In genomic region chr4:142066576-142066975, GRCm38 (mm10) we compare ENCODE assay signal across 16 mouse cellular contexts. TPM values are rescaled to one million over a fixed set of nuclear protein-coding genes. Genes with fewer than 3 reads are reported as not detected.
DNase-seq lines count a peak whose midpoint lies in the region; ATAC-seq and TF ChIP-seq lines count a peak whose summit lies in the region.
"Had no signal": no experiment of that assay in that cellular context is flagged by ENCODE, and none has a peak within 500 bp of the region (broad histone marks: within the 10 kb centered on the region; RNA-seq: fewer than 3 reads in every experiment).

No protein-coding gene starts in this region.

- H3K9me3 ChIP-seq in liver, postnatal 0 days (ENCODE audit: low read length) = no peaks in the 10 kb centered on the region
- no peaks in the 10 kb centered on the region for H3K9me3 ChIP-seq in intestine, embryonic 15.5 days
- no peaks in the 10 kb centered on the region for H3K9me3 ChIP-seq in midbrain, embryonic 16.5 days (replicated peaks; ENCODE audit: control insufficient read depth, low read length, poor library complexity, severe bottlenecking)

- WGBS in heart, adult 2 months = 68% methylated on average over 4 of the region's 4 CpGs
- WGBS in liver, postnatal 0 days (ENCODE audit: insufficient replicate concordance) = 42% methylated on average over 4 of the region's 4 CpGs
- WGBS in intestine, embryonic 15.5 days = 53% methylated on average over 4 of the region's 4 CpGs
- 73% methylated on average over 4 of the region's 4 CpGs for WGBS in small intestine, adult 2 months
- 36% methylated on average over 4 of the region's 4 CpGs for WGBS in midbrain, embryonic 16.5 days

- H3K79me2 ChIP-seq in heart, adult 2 months (replicated peaks; ENCODE audit: control insufficient read depth, insufficient read depth, low read length) = no peaks in the 10 kb centered on the region

- no peak overlapping the region for H3K4me2 ChIP-seq in liver, postnatal 0 days (ENCODE audit: low read depth, low read length)
- no peak overlapping the region for H3K4me2 ChIP-seq in intestine, embryonic 15.5 days (replicated peaks)
- H3K4me2 ChIP-seq in midbrain, embryonic 16.5 days (ENCODE audit: low read length) = no peak overlapping the region

- H3K27me3 ChIP-seq in heart, adult 2 months (ENCODE audit: control insufficient read depth, insufficient read depth, low read length) = no peaks in the 10 kb centered on the region
- no peaks in the 10 kb centered on the region for H3K27me3 ChIP-seq in liver, postnatal 0 days (ENCODE audit: insufficient read depth, low read length)
- H3K27me3 ChIP-seq in intestine, embryonic 15.5 days (replicated peaks) = no peaks in the 10 kb centered on the region
- H3K27me3 ChIP-seq in small intestine, adult 2 months (ENCODE audit: control insufficient read depth, insufficient read depth, low read length) = no peaks in the 10 kb centered on the region
- peaks cover 5% of the 10 kb centered on the region for H3K27me3 ChIP-seq in midbrain, embryonic 16.5 days (ENCODE audit: control insufficient read depth, insufficient read depth, low read depth, low read length)
- H3K27me3 ChIP-seq: Patski had no signal

- no peak for ATAC-seq in liver, postnatal 0 days
- ATAC-seq in intestine, embryonic 15.5 days = no peak
- ATAC-seq in midbrain, embryonic 16.5 days = no peak
- ATAC-seq: Patski had no signal

- H3K9ac ChIP-seq in heart, adult 2 months (ENCODE audit: low read depth, low read length) = no peak overlapping the region
- H3K9ac ChIP-seq in liver, postnatal 0 days (replicated peaks) = no peak overlapping the region
- H3K9ac ChIP-seq in intestine, embryonic 15.5 days = no peak overlapping the region
- no peak overlapping the region for H3K9ac ChIP-seq in midbrain, embryonic 16.5 days (ENCODE audit: low read depth, low read length)

- H3K36me3 ChIP-seq in heart, adult 2 months (ENCODE audit: control insufficient read depth, insufficient read depth, low read length) = peaks cover 2% of the 10 kb centered on the region; the same call in 1 of the 2 replicates
- no peaks in the 10 kb centered on the region for H3K36me3 ChIP-seq in liver, postnatal 0 days (replicated peaks; ENCODE audit: insufficient read depth, low read length)
- 0 out of 2 replicates have a peak, but pooled peaks cover 4% of the 10 kb centered on the region for H3K36me3 ChIP-seq in intestine, embryonic 15.5 days
- H3K36me3 ChIP-seq in small intestine, adult 2 months (ENCODE audit: control insufficient read depth, insufficient read depth, low read length) = peaks cover 8% of the 10 kb centered on the region
- no peaks in the 10 kb centered on the region for H3K36me3 ChIP-seq in midbrain, embryonic 16.5 days (ENCODE audit: control insufficient read depth, insufficient read depth, low read length)

- intact Hi-C loops in heart, adult 2 months (cut with DNase I) = no loop called here

- no peak for DNase-seq in heart, adult 2 months
- DNase-seq in heart, adult 18-20 months = no peak
- no peak for DNase-seq in liver, postnatal 0 days
- DNase-seq in liver = no peak
- DNase-seq in spleen, postnatal 10 days (ENCODE audit: low spot score in 2 of 2) = no peak
- DNase-seq: adrenal gland, postnatal 10 days; B cell, adult 2 months; layer of hippocampus, postnatal 36 days; spleen, adult 18-20 months; thymus, postnatal 14 days had no signal

- H3K4me1 ChIP-seq in heart, adult 2 months (ENCODE audit: control insufficient read depth, insufficient read depth, low read length) = peaks cover 16% of the 10 kb centered on the region
- H3K4me1 ChIP-seq in liver, postnatal 0 days (ENCODE audit: insufficient read depth) = peaks cover 59% of the 10 kb centered on the region
- H3K4me1 ChIP-seq in intestine, embryonic 15.5 days (replicated peaks) = peaks cover 64% of the 10 kb centered on the region
- peaks cover 46% of the 10 kb centered on the region for H3K4me1 ChIP-seq in small intestine, adult 2 months (ENCODE audit: control insufficient read depth, insufficient read depth, insufficient read length, low read length)
- peaks cover 11% of the 10 kb centered on the region; the same call in 1 of the 2 replicates for H3K4me1 ChIP-seq in midbrain, embryonic 16.5 days (ENCODE audit: control insufficient read depth, insufficient read depth, low read length)

- H3K4me3 ChIP-seq in heart, adult 2 months = no peak overlapping the region
- H3K4me3 ChIP-seq in liver, postnatal 0 days (ENCODE audit: low read depth, low read length) = no peak overlapping the region
- H3K4me3 ChIP-seq in intestine, embryonic 15.5 days (replicated peaks) = no peak overlapping the region
- no peak overlapping the region for H3K4me3 ChIP-seq in small intestine, adult 2 months (ENCODE audit: low read depth, low read length)
- no peak overlapping the region for H3K4me3 ChIP-seq in midbrain, embryonic 16.5 days (ENCODE audit: low read depth, low read length)
- H3K4me3 ChIP-seq: erythroblast, embryonic 14.5 days had no signal

- no peak for TF ChIP-seq EP300 in heart, adult 2 months (IDR thresholded peaks at IDR 0.05; ENCODE audit: insufficient read depth, low read depth, low read length)
- no peak for TF ChIP-seq EP300 in liver, postnatal 0 days (IDR thresholded peaks at IDR 0.05; ENCODE audit: low read depth)

- peak overlapping the region; percentile 53 for H3K27ac ChIP-seq in heart, adult 2 months
- H3K27ac ChIP-seq in liver, postnatal 0 days (ENCODE audit: low read depth) = 0 out of 2 replicates have a peak overlapping the region, but pooled peaks have one; percentile 41
- H3K27ac ChIP-seq in intestine, embryonic 15.5 days = peak overlapping the region; percentile 60; the same call in 1 of the 2 replicates
- H3K27ac ChIP-seq in small intestine, adult 2 months (ENCODE audit: insufficient read depth, low read depth, low read length) = peak overlapping the region; percentile 62; the same call in 1 of the 2 replicates
- no peak overlapping the region for H3K27ac ChIP-seq in midbrain, embryonic 16.5 days (ENCODE audit: low read length)

- TF ChIP-seq CTCF in heart, adult 2 months (IDR thresholded peaks at IDR 0.05) = no peak
- no peak for TF ChIP-seq CTCF in liver, postnatal 0 days (IDR thresholded peaks at IDR 0.05; ENCODE audit: low read depth)
- no peak for TF ChIP-seq CTCF in small intestine, adult 2 months (IDR thresholded peaks at IDR 0.05; ENCODE audit: extremely low read depth, insufficient read length, insufficient replicate concordance, low read depth, low read length)

- no peak for TF ChIP-seq POLR2A in heart, adult 2 months (IDR thresholded peaks at IDR 0.05; ENCODE audit: insufficient read depth, low read depth, low read length)
- no peak for TF ChIP-seq POLR2A in small intestine, adult 2 months (IDR thresholded peaks at IDR 0.05; ENCODE audit: low read depth, low read length)

RNA-seq across cellular contexts. Expression of gene Tmem51, which starts 17.5 kb away (rescaled TPM):
- 1 to 10 TPM; 5.5 to 6.0 TPM for total RNA-seq in heart, adult 2 months (2021)
- 9.9 and 13.1 TPM in 2 replicates for polyA plus RNA-seq in heart, adult 2 months (2012; rRNA removed)
- total RNA-seq in heart, adult 18-20 months (2021) = 1 to 10 TPM; 3.4 to 5.2 TPM
- 13.7 and 15.7 TPM in 2 replicates for polyA plus RNA-seq in liver, postnatal 0 days (2015; fragmentation: Nextera tagmentation; extraction: Ambion mirVana)
- 103 and 109 TPM in 2 replicates for polyA plus RNA-seq in intestine, embryonic 15.5 days (2015; fragmentation: Nextera tagmentation; extraction: Ambion mirVana)
- polyA plus RNA-seq in small intestine, adult 2 months (2012; rRNA removed) = 21.0 and 30.5 TPM in 2 replicates
- polyA plus RNA-seq in midbrain, embryonic 16.5 days (2015; fragmentation: Nextera tagmentation; extraction: Ambion mirVana) = 6.9 and 7.1 TPM in 2 replicates

RNA-seq across cellular contexts. Expression of gene Fhad1, which starts 51.7 kb away (rescaled TPM):
- total RNA-seq in heart, adult 2 months (2021) = under 1 TPM; 0.47 to 0.55 TPM
- 0.47 and 0.53 TPM in 2 replicates for polyA plus RNA-seq in heart, adult 2 months (2012; rRNA removed)
- total RNA-seq in heart, adult 18-20 months (2021) = under 1 TPM in 1 of 2 experiments, not detected in 1; 0.36 TPM
- 0.71 and 1.0 TPM in 2 replicates for polyA plus RNA-seq in liver, postnatal 0 days (2015; fragmentation: Nextera tagmentation; extraction: Ambion mirVana)
- 1.4 and 2.3 TPM in 2 replicates for polyA plus RNA-seq in intestine, embryonic 15.5 days (2015; fragmentation: Nextera tagmentation; extraction: Ambion mirVana)
- 0.03 and 0.05 TPM in 2 replicates for polyA plus RNA-seq in small intestine, adult 2 months (2012; rRNA removed)
- 4.6 and 5.3 TPM in 2 replicates for polyA plus RNA-seq in midbrain, embryonic 16.5 days (2015; fragmentation: Nextera tagmentation; extraction: Ambion mirVana)
- total RNA-seq: megakaryocyte-erythroid progenitor cell, adult 5-6 weeks had no signal
- polyA plus RNA-seq: erythroblast, embryonic 14.5 days had no signal
